Mouse (Mus musculus): Measurements from ENCODE around the gene Gm13090.

The Gm13090 gene

DNA sequence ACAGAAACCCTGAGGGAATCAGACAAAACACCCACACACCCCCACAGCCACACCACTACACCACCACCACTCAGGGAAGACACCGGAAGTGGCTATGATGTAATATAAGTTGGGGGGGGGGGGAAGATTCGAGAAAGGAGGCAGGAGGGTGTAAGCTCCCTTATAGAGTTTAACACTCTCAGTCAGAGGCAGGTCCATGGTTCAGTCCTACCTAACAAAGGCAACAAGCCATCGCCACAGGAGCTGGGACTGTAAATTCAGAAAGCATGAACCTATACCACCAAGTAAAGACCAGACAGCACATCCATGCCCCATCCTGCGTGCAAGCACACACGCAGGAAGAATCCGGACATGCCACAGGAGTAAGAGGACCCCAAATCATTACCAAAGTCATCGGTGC lies at the start of gene Gm13090:
Gene Gm13090 (plus strand): TSS at position 301 of the 400 bp plus-strand sequence.
- TF ChIP-seq GATA4 (IDR thresholded peaks at IDR 0.05; ENCODE audit: insufficient replicate concordance, low read length), result no peak

DNA sequence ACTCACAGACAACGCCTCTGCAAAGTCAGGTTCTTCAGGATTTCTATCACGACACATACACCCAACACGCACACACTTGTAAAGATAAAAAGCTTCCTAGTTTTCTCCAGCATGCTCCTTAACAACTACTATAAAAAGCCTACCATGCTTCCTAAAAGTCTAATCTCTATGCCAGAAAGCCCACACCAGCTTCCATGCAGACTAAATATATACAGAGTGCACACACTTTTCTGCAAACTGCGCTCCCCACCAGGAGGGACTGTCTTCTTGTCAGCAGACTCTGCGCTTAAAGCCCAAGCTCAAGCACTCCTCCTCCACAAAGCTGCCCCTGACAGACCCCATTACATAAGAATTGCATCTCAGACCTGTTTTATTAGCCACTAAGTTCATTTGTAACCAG lies 47.9 kb upstream of the Gm13090 start:
- no peak for TF ChIP-seq GATA4 (IDR thresholded peaks at IDR 0.05; ENCODE audit: insufficient replicate concordance, low read length)

DNA sequence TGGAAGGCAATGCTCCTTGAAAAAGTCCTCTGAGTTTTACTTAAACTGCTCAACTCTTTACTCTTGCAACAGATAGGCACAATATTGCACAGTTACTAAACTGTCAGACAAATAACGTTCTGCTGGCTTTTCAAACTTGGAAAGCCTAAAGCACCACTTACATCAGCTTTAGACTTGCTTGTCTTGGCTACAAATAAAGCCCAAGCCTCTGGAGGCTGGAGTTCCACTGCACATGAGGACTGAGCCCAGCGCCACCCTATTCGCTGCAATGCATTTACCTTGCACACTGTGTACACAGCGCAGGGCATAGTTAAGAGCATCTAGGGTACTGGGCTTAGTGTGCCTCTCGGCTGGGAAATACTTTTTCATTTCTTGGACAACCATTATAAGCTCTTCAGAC lies 46.1 kb upstream of the Gm13090 start:
- TF ChIP-seq GATA4 (IDR thresholded peaks at IDR 0.05; ENCODE audit: insufficient replicate concordance, low read length), result no peak

DNA sequence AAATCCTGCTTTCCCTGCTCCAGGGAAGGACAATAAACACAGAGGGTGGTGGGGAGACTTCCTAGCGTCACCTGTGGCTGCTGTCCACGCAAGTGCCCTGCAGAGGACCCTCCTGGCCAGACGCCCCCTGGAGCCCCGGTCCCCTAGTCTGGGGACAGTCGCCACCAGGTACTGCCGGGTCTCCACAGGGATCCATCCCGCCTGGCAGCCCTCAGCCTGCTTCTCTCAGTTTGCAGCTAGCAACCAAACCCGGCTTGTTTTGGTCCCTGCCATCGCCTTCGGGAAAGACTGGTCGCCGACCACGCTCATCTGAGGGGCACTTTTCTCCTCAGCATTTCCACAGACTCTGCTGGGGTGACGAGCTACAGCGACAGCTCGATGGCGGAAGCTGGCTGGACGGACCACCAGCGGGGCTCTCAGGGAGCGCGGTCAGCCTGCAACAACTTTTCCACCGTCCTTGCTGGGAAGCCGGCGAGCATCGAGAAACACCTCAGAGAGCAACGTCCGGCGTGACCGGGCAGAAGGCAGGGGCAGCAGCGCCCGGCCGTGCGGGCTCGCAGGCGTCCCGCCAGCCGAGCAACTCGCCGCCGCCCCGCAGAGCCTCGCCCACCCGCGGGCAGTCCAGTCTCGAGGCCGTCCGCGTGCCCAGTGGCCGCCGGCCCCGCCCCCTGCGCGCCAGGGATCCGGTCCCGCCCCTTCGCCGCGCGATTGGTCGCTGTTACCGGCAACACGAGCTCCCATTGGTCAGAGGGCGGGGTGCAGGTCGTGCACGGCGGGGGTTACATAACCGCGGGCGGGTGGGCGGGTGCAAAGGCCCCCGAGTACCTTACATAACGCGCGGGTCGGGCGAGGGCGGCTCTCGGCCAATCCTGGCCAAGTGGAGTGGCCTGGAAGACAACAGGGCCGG lies 45.1 kb upstream of the Gm13090 start, which contains the start of gene Per3:
Gene Per3 (minus strand): TSS at position 629 of the 907 bp plus-strand sequence.
- TF ChIP-seq GATA4 (IDR thresholded peaks at IDR 0.05; ENCODE audit: insufficient replicate concordance, low read length), result no peak; the same call in 1 of the 2 replicates

DNA sequence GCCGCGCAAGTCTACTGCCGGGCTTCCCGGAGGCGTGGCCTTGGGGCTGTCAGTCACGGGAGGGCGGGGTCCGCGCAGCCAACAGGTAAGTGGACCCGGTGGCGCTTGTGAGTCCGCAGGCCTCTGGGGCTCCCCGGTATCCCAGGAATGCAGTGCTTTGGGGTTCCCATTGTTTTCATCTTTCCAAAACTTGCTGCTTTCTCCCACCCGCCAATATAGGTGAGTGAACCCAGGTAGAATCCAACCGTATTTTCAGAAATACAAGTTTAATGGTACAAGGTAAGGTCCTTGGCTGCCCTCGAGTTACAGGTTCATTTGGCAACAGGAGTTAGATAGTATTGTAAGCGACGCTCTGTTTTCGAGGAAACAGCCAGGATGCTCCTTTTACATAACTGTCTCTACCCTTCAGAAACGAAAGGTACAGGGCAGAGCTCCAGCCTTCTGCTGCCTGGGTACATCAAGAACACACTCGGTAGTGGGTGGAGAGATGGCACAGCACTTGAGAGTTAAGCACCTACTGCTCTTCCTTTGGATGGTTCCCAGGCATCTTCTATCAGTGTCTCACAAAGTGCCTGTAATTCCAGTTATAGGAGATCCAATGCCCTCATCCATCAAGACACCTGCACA lies 44.3 kb upstream of the Gm13090 start:
- TF ChIP-seq GATA4 (IDR thresholded peaks at IDR 0.05; ENCODE audit: insufficient replicate concordance, low read length), result no peak

DNA sequence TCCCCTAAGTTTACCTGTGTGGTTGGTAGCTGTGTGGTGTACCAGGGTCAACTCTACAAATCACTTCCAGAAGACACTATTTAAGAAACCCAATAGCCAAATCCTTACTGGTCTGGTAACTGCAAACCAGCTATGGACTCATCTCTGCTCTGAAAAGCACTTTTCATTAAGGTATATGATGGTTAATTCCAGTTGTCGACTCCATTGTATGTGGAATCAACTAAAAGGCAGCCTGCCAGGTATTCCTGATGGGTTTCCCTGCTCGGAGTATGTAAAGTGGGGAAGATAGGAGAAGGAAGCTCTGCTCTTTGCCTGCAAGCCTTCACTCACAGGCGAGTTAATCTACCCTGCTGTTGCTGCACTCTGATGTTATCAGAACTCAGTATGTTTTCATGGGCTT lies 42.8 kb upstream of the Gm13090 start:
- TF ChIP-seq GATA4 (IDR thresholded peaks at IDR 0.05; ENCODE audit: insufficient replicate concordance, low read length), result no peak

DNA sequence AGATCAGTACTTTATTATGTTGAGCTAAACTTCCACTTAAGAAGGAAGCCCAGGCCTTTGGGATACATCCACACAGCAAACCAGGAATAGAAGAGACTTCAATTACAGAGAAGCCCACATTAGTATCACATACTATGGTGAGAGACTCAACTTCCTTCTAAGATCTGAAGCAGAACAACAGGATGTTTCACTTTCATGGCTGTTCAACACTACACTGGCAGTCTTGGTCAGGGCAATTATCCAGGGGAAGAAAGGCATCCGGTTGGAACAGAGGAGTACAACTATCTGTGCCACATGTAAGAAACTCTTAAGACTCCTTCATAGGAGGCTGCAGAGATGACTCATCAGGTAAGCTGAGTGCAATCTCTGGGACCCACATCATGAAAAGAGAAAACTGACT lies 38.2 kb upstream of the Gm13090 start:
- no peak for TF ChIP-seq GATA4 (IDR thresholded peaks at IDR 0.05; ENCODE audit: insufficient replicate concordance, low read length)

DNA sequence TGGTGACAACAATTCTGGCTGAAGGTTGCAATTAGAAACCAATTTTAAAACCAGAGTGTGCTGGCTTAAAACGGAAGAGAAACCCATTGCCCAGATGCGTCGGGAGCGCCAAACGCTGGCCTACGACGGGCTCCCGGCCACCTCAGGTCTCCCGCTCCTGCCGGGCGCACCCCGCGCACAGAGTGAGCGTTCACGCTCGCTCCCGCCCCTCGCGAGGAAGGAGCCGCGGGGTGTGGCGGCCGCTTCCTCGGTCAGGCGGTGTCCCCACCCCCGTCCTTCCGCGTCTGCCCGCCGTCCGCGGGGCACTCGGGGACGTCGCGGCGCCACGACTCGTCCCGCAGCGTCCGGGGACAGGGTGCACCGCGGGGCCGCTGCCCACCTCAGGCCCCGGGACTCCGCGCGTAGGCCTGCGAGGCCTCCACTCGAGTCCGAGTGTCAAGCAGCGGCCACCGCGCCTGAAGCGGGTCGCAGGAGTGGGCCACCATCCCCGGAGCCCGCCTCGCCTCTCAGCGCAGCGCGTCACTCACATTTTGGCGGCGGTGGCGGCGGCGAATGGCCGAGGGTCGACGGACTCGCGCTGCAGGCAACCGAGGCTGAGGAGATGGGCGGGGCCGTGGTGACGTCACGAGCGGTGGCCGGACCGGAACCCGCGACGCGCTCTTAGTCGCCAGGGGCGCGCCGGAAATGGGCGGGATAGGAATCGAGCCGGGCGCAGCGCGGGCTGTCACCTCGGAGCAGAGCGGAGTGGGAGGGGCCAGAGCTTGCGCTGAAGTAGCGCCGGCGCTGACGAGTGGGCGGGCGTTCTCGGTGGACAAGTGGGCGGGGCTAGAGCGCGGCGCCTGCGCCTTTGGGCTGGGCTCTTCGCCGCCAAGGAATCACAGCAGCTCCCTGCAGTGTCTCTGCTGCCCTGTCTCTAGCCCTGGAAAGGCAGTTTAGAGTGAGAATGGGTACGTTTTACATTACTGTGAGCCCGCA lies 31.7 kb upstream of the Gm13090 start, which contains the start of gene Vamp3:
Gene Vamp3 (minus strand): TSS at position 617 of the 975 bp plus-strand sequence.
- peak; percentile 49; the same call in 1 of the 2 replicates for TF ChIP-seq GATA4 (IDR thresholded peaks at IDR 0.05; ENCODE audit: insufficient replicate concordance, low read length)

DNA sequence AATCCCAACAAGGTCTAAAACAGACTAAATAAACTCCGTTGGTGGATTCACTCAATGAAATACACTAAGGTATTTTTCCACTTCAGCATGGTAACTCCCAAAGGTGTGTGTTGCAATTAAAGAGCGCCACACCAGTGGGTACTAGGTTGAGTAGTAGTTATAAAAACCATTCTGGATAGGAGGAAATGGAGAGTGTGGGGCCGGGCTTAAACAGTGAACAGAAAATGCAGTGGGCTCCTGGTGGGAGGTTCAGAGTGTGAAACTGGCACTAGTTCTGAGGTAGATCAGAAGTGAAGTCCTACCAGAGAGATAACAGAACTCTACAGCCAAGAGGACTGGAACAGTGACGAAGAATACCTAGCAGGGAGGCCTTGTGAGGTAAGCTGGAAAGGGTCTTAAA lies 30.7 kb upstream of the Gm13090 start:
- TF ChIP-seq GATA4 (IDR thresholded peaks at IDR 0.05; ENCODE audit: insufficient replicate concordance, low read length), result no peak

DNA sequence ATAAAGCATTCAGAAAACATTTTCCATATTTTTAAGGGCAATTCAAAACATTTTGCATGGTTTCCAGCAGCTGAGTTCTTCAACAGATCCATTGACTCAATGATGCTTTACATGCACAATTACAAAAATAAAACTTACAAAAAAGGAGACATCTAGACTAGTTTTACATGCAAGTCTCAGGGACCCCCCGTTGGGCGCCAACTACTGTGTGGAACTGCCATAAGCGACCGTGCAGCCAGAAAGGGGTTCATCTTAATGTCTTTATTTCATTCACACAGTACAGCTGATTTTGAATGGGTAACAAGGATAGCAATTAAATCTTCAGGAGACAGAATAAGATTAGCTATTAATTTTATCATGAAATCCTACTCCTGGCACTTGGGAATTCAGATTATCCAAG lies 29.8 kb upstream of the Gm13090 start:
- TF ChIP-seq GATA4 (IDR thresholded peaks at IDR 0.05; ENCODE audit: insufficient replicate concordance, low read length), result no peak

DNA sequence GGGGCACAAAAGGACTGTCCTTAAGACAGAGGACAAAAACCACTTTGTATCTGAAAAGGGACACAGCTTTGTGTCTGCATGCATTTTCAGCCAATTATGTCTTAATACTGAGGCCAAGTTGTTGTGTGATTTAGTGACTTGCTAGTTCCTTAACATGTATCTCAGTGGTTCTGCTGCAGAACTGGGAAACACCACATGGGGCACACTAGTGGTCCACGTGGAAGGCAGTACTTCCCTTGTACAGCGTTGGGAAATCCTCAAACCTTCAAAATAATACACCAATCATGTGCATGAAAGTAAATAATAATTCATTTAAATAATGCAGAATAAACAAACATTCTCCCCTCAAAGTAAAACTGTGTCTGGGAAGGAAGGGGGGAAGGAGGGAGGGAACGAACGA lies 20.6 kb upstream of the Gm13090 start:
- TF ChIP-seq GATA4 (IDR thresholded peaks at IDR 0.05; ENCODE audit: insufficient replicate concordance, low read length), result no peak

DNA sequence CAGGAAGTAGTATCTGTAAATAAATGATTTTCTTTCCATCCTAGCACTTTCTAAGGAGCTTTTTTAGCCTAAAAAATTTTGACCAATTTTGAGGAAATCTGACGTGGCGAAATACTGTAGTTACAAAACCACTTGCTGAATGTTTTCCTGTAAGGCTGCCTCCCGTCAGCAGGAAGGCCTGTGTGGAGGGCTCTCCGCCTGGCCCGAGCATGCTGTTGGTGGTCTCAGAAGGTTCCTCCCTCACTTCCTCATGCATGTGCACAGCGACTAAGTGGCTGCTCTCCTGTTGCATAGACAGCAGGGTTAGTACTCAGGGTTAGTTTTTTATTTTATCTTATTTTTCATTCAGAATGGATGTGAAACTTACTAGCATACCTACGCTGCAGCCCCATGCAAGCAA lies 18.4 kb upstream of the Gm13090 start:
- TF ChIP-seq GATA4 (IDR thresholded peaks at IDR 0.05; ENCODE audit: insufficient replicate concordance, low read length), result no peak

DNA sequence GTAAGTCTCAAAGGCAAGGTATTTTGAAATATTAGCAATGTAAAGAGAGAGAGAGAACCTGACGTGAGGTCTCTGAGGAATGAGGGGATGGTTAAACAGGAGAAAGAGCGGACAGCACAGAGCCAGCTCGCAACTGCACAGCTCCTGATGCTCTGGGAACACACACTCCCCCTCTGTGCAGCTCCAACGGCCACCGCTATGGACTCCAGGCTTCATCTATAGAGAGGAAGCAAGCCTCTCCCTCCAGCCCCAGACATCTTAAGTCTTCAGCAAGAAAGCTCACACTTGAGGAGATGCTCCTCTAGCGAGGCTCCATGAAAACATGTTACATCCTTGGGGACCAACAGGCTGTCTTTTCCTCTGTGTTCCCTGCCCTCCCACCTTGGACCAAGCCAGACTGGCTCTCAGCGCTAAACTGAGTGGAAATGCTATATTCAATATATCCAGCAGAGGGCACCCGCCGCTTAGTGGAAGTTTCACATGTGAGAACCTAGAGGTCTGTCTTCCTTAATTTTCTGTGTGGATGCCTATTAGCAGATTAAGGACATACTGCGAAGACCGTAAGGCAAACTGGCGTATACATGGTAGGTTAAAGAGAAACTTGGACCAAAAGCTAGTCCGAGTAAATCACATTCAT lies 16.1 kb upstream of the Gm13090 start:
- no peak for TF ChIP-seq GATA4 (IDR thresholded peaks at IDR 0.05; ENCODE audit: insufficient replicate concordance, low read length)

DNA sequence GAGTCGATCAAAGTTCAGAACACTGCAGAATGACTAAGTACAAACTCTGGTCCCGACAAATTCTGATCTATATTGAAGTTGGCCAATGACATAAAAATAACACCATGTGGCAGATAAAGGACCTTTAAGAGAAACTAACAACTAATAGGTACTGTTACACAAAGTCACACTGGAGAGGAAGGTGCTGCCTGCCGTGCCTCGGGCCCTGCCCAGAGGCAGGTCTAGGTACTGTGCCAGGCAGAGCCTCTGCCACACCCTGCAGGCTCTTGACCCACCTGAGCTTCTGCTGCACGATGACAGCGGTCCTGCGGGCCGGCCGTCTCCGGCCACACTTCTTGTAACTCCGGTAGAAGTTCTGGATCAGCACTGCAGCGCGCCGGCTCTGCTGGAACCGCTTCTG lies 14.6 kb upstream of the Gm13090 start:
- no peak for TF ChIP-seq GATA4 (IDR thresholded peaks at IDR 0.05; ENCODE audit: insufficient replicate concordance, low read length)

DNA sequence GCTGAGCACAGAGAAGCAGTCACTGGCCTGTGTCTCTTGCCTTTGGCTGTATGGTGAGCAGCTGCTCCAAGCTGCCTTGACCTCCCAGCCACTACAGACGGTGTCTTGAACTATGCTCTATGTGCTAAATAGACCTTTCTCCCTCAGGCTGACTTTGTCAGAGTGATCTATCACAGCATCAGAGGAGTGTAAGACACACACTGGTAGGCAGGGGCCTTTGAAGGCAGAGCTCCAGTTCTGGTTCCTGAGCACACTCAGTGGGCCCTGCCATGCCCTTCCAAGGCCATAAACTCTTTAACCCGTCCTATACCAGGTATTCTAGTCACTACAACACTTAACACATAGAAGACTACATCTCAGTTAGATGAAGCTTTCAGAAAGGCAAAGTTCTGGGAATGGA lies 8.0 kb upstream of the Gm13090 start:
- no peak for TF ChIP-seq GATA4 (IDR thresholded peaks at IDR 0.05; ENCODE audit: insufficient replicate concordance, low read length)
